Mouse (Mus musculus) cerebellum, adult 11-12 months (tissue): ENCODE results near the gene Ccdc122.
"Not testable (repeated sequence)": the region's sequence is repeated elsewhere in the genome, so short reads cannot be mapped to it uniquely, and the experiment has no call there.

Source experiments
- DNase-seq: peaks from one replicate; pipeline ENCODE4 v3.0.0; 2022

Ccdc122 gene

GRCm38 (mm10) chr14:77036226-77037046 is at the start of gene Ccdc122, which contains the start of gene Lacc1:
Gene Ccdc122, plus strand, starts transcription at chr14:77036772.
Gene Lacc1, minus strand, starts transcription at chr14:77036904.
- DNase-seq: peak; percentile 5

DNA sequence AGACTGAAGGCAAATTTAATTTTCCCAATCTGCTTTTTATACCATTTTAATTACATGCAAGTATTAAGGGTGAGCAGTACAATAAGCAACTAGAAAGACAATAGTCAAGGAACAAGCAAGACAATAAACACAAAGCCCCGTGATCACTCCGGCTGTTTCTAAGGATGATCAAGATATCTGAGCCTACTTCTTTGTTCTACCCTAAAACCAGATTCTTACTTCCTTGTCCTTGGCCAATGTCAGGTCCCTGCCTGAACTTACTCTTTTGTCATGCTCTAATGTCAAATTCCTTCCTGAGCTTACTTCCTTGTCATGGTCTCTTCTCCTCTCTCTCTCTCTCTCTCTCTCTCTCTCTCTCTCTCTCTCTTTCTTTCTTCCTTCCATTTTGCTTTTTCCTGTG is 46.2 kb upstream of the Ccdc122 start:
- not testable (repeated sequence) for DNase-seq

GRCm38 (mm10) chr14:77004740-77005139 is 31.8 kb upstream of the Ccdc122 start:
- DNase-seq: no peak

GRCm38 (mm10) chr14:77005566-77005965 is 31.0 kb upstream of the Ccdc122 start:
- no peak for DNase-seq

GRCm38 (mm10) chr14:77008238-77008637 is 28.3 kb upstream of the Ccdc122 start:
- peak; percentile 58 for DNase-seq

GRCm38 (mm10) chr14:77011804-77012203 is 24.8 kb upstream of the Ccdc122 start:
- peak; percentile 40 for DNase-seq

- DNase-seq: not testable (repeated sequence)
These were observed 19.8 kb upstream of the Ccdc122 start for GRCm38 (mm10) chr14:77016783-77017182.

DNA sequence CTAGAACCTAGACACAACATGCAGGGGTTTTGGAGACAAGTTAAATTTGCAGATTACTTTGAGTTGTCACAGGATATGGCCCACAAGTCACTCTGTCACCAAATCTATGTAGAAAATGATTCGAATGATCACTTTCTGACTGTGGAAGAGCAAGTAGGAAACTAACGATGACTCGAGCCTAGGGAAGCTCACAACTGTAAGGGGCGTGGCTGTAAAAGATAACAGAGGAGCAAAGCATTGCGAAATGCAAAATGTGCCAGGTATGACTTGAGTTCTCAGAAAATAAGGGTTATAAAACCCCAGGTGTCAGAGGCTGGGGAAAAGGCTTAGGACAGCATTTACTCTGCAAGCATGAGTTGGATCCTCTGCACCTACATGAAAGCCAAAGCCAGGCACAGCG is 19.4 kb upstream of the Ccdc122 start:
- no peak for DNase-seq

- no peak for DNase-seq
These were observed 12.1 kb upstream of the Ccdc122 start for GRCm38 (mm10) chr14:77024499-77024898.

GRCm38 (mm10) chr14:77029319-77030054 is 7.1 kb upstream of the Ccdc122 start:
- DNase-seq: no peak

- DNase-seq: no peak
These were observed 5.8 kb upstream of the Ccdc122 start for GRCm38 (mm10) chr14:77030808-77031207.

DNA sequence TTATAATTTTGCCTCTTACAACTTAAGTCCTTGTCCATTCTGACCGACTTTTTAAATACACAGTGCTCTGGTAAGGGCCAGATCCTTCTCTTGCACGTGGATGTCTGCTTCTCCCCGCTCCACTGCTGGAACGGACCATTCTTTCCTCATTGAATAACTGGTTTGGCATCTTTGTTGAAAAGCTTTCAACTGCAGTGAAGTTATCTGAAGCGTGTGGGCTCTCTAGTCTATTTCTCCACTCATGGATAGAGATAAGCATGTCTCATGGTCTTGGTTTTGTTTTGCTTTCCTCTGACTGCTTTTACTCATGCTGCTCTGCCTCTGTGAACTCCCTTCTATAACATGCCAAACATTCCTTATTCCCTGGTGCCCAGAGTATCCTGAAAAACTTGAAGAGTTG is 4.1 kb upstream of the Ccdc122 start:
- no peak for DNase-seq

GRCm38 (mm10) chr14:77033391-77033790 is 3.2 kb upstream of the Ccdc122 start:
- DNase-seq: no peak

GRCm38 (mm10) chr14:77034175-77034915 is 2.2 kb upstream of the Ccdc122 start:
- DNase-seq: no peak

GRCm38 (mm10) chr14:77034970-77035369 is 1.6 kb upstream of the Ccdc122 start:
- DNase-seq: no peak

- DNase-seq: no peak
These were observed 758 bp downstream of the Ccdc122 start for GRCm38 (mm10) chr14:77037330-77037729.

GRCm38 (mm10) chr14:77037832-77038425 is 1.4 kb downstream of the Ccdc122 start:
- no peak for DNase-seq

- no peak for DNase-seq
These were observed 16.7 kb downstream of the Ccdc122 start for GRCm38 (mm10) chr14:77053288-77053687.

DNA sequence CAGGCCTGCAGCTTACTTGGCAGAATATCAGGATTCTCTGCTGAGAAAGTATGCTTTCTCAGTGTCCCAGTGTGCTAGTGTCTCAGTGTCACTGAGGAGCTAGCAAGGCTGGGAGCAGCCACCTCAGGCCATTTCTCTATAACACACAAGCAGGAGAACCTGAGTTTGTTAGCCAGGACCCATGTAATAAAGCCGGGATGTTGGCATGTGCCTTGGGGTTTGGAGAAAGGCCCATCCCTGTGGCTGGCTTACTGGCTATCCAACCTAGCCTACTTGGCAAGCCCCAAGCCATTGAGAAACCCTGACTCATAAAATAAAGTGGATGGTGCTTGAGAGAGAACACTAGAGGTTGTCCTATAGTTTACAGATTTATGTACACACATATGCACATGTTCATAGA is 32.8 kb downstream of the Ccdc122 start:
- DNase-seq: no peak

DNA sequence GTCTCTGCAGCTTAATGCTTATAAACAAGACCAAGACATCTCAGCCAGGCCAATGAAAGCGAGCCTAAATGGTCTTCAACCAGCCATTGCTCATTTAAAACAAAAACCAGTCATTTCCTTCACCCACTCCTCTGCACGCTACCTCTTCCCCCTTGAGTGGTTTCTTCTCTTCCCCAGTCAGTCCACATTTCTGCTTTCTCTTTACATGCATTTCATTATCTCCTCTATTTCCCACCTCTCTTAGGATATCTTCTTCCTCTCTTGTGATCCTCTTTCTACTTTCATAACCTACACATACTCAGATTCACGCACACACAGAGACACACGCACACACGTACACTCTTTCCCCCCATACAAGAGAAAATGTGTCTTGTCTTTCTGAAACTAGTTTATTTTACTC is 44.7 kb downstream of the Ccdc122 start:
- no peak for DNase-seq

GRCm38 (mm10) chr14:77100285-77100684 is 63.7 kb downstream of the Ccdc122 start:
- DNase-seq: no peak

GRCm38 (mm10) chr14:77110622-77111021 is 74.0 kb downstream of the Ccdc122 start:
- not testable (repeated sequence) for DNase-seq

GRCm38 (mm10) chr14:77130612-77131011 is 94.0 kb downstream of the Ccdc122 start:
- DNase-seq: no peak
